Mouse (Mus musculus) embryo, embryonic 11.5 days (tissue): ENCODE measurements at regions not wholly inside any gene's neighbourhood (a gene's known extent, or its start where the extent isn't known, plus 50 kb on each side); places are given as distances from the start of the nearest gene placed in this dataset.

Source experiments
- DNase-seq: peaks from one replicate; pipeline ENCODE4 v3.0.0-alpha.2; 2012; ENCODE audit warnings: low read depth, low spot score

DNA sequence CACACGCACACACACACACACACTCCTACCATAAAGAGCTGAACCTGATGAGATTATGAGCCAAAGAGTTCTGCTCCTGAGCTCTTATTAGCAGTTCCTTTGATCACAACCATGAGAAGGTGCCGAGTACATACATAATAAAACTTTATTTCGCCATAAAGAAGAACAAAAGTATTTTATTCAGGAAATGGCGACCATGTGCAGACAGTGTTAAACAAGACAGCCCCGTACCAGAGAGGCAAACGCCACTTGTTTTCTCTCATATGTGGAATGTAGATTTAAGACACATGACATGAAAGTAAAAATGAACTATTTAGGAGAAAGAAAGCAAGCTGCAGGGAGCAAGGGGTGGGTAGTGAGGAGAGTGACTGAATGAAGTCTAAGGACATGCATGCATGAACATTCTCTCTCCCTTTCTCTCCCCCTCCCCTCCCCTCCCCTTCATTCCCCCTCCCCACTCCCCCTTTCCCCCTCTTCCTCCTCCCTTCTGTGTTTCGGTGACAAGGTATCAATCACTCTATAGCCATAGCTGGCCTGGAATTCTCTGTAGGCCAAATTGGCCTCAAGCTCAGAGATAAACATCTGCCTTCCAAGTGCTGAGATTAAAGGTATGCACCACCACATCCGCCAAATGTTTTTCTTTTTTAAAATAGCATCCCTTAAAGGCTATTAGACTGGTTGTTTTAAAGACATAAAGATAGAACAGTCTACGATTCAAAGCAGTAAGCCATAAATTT is 266.0 kb upstream of the Map3k7 start:
- peak; percentile 31 for DNase-seq

DNA sequence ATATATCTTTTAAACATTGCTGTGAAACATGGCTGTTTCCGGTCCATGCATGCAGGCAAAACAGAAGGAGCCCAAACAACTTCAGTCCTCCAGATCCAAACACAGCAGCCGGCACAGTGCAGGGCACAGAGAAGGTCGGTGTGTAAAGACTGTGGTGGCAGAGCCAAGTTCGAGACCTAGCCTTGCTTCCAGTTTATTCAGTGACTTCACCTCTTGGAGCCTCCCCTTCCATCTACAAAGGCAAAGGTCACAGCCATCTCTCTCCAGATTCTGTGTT is 265.5 kb upstream of the Map3k7 start:
- no peak for DNase-seq

- no peak for DNase-seq
Measured at GRCm38 (mm10) chr4:31699296-31699695, 264.6 kb upstream of the Map3k7 start.

DNA sequence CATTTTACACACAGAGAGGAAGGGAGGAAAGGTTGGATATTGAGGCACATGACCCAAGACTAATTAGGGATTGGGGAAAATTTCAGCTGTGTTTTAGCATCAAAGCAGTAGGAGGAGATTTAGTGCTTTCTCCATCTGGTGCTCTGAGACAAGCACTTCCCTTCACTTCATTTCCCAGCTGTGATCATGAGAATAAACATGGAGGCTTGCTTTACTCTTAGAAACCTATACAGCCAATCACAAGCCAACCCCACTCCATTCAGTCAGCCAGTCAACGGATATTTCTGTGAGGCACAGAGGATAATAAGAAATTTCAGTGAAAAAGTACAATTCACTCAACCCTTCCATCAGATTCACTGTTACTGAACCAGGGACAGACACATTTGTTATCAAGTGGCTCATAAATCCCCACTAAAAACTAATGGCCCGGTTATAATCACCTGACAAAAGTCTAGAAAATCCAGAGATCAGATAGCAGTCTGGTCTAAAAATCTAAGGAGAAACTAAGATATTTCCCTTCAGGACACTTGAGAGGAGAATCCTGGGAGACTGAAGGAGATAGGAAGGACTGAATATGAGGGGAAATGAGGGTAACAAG is 249.7 kb upstream of the Map3k7 start:
- DNase-seq = no peak

GRCm38 (mm10) chr4:31723501-31723900 is 240.4 kb upstream of the Map3k7 start:
- peak; percentile 7 for DNase-seq

- DNase-seq = no peak
Measured at GRCm38 (mm10) chr4:31724400-31724799, 239.5 kb upstream of the Map3k7 start.

DNA sequence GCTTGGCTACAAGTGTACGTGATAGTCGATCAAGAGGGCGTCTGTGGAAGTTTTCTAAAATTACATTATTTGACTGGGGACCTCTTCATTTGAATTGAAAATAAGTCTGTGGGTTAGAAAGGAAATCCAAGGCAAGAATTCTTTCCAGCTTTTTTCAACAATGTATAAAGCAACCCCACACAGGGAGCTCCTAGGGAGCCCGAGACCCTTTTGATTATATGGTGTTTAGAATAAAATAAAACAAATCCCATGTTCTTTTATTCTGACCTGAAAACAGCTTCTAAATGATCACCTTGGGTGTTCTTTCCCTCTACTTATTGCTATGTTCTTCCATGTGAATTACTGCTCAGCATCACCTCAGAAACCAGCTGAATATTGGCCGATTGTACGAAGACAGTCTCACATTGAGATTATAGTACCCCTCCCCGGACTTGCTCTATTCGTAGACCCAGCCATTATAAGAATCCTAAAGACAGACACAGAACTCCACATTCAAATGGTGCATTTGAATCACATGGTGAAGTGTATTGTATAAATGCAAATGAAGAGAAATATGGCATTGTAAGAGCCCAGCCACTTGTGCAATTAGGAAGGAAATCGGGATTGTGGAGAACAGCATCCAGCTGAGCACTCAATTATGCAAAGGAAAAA is 236.3 kb upstream of the Map3k7 start:
- DNase-seq = no peak

GRCm38 (mm10) chr4:31728149-31728516 is 235.8 kb upstream of the Map3k7 start:
- no peak for DNase-seq

DNA sequence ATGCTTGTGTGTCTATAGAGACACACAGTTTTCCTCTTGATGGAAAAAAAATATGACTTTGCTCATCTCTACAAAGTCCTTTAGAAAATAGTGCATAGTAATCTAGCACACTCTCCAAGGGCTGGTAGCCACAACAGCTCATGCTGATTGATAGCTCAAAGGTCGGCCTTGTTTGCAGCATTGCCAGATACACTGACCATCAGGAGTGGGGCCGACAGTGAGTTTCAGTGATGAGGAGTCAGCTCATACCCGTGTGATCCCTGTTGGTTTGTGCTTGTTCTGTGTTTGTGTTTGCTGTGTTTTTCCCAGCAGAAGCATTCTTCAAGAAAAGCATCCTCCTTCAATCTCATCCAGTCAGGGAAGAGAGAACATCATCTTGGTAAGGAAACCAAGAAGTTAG is 220.1 kb upstream of the Map3k7 start:
- no peak for DNase-seq

DNA sequence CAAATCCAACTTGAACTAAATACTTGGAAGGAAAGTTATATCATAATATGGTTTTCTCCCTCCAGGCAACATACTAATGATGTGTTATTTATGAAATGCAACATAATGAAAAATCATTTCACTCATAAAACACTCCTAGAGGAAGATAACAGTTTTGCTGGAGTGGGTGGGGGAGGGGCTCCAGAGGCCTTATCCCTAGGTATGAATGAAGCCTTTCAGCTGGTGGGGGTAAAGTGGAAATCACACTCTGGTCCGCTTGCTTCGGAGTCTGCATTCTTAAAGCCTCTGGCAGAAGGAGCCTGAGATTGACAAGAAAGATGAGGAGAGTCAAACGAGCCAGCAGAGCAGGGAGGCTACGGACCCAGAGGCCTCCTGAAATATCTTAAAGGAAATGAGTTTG is 219.5 kb upstream of the Map3k7 start:
- DNase-seq = no peak

DNA sequence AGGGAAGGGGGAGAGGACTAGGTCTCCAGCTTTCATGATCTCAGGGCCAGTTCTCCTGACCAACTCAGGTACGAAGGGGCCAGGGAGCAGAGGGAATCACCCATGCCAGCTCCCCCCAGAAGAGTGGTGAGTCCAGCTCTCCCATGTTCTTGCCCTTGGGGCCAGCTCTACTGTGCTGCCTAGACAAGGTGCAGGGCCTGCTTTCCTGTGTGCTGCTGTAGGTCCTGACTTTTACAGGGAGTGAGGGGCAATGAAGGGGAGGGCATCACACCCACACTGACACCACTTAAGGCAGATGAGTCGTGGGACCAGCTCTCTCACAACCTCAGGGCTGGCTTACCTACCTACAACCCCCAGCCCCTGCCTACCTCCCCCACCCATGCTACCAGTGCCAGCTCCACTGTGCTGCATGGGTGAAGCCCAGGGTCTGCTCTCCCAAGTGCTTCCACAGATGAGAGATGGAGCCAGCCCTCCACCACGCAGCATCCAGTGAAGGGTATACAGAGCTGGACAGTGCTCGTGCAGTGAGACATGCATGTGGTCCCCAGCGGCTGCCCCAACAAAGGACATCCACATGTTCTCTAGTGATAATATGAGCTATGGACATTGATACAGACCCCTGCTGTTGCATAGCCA is 210.1 kb upstream of the Map3k7 start:
- no peak for DNase-seq

GRCm38 (mm10) chr4:31757126-31757525 is 206.8 kb upstream of the Map3k7 start:
- DNase-seq = no peak

GRCm38 (mm10) chr4:31760116-31760515 is 203.8 kb upstream of the Map3k7 start:
- no peak for DNase-seq

DNA sequence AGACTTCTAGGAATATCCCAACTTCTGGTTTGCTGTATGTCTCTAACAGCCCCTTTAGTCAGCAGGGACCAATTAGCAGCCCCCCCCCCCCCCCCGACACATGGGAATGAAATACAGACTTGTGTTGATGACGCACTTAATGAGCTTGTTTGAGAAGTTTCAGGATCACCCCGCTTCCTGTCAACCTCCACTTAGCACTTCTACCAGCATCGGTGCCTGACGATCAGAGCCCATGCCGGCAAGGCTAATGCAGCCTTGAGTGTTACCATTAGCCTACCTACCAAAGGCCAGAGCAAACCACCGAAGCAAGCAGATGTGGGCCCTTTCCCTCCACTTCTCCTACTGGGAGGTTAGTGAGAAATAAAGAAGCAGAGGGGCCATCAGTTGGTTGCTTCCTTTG is 201.7 kb upstream of the Map3k7 start:
- no peak for DNase-seq

DNA sequence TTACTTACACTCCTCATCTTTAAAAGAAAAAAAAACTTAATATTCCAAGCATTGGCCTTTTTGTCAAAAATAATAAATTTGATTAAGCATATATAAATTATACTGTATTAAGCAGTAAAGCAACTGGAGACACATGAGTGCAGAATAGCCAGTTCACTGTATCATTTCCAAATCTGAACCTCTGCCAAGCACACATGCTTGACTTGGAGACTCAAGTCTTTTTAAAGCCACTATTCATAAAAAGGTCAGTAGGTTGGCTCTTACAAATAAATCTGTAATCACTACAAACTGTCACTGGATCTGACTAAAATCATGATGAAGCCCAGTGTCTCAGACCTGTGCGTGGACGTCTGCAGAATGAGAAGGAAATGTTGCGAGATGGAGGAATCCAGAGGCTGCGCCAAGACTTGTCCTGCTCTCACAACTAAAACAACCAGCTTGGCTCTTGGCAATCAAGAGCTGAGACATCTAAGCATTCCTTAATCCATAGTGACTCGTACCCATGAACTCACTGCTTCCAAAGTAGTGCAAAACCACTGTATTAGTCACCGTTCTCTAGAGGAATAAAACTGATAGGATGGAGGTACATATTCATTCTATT is 195.8 kb upstream of the Map3k7 start:
- no peak for DNase-seq

- DNase-seq = no peak
Measured at GRCm38 (mm10) chr4:31769325-31769724, 194.6 kb upstream of the Map3k7 start.

GRCm38 (mm10) chr4:31786284-31786683 is 177.6 kb upstream of the Map3k7 start:
- no peak for DNase-seq

- no peak for DNase-seq
Measured at GRCm38 (mm10) chr4:31817574-31818240, 146.2 kb upstream of the Map3k7 start.

GRCm38 (mm10) chr4:31819521-31820259 is 144.2 kb upstream of the Map3k7 start:
- no peak for DNase-seq

GRCm38 (mm10) chr4:31823574-31824348 is 140.1 kb upstream of the Map3k7 start:
- DNase-seq = peak; percentile 39
